10 mouse cellular contexts compared by ENCODE assay signal in the genomic region with DNA sequence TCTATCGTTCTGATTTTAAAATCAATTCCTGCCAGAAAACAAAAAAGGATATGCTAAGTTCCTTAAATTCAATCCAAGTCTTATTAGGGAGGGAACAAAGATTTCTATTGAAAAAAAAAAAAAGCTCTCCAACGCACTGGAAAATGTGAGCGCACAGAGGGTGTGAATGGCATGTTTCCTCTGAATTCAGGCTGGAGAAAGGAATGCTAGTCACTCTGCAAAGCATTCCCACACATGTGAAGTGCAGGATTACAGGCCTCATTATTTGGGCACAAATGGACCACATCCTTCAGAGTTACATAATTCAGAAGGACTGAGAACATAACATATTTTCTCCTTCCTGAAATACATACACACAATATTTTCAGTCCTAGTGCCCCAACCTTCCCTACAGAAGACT. TPM values are rescaled to one million over a fixed set of nuclear protein-coding genes. Genes with fewer than 3 reads are reported as not detected.
DNase-seq lines count a peak whose midpoint lies in the region; ATAC-seq and TF ChIP-seq lines count a peak whose summit lies in the region.
"Had no signal": no experiment of that assay in that cellular context is flagged by ENCODE, and none has a peak within 500 bp of the region (broad histone marks: within the 10 kb centered on the region; RNA-seq: fewer than 3 reads in every experiment).

No protein-coding gene starts in this region.

- peak; percentile 9 for DNase-seq in gastrocnemius, adult 18-20 months (ENCODE audit: low spot score)
- no peak for DNase-seq in gastrocnemius, postnatal 4 days (ENCODE audit: low spot score in 2 of 2)
- no peak for DNase-seq in left cerebral cortex, adult 2 months (ENCODE audit: extremely low spot score in 1 of 2, low spot score in 2 of 2)
- no peak for DNase-seq in left cerebral cortex, postnatal 10 days (ENCODE audit: extremely low spot score in 1 of 2, low spot score in 2 of 2)
- DNase-seq in lung, postnatal 10 days, result peak; percentile 32
- no peak for DNase-seq in thymus, postnatal 36 days
- DNase-seq in embryo, embryonic 10.5 days (ENCODE audit: low spot score), result no peak
- DNase-seq: cerebellum, adult 11 months had no signal

- no peak overlapping the region for H3K9ac ChIP-seq in forebrain, embryonic 15.5 days (replicated peaks)

- no peaks in the 10 kb centered on the region for H3K27me3 ChIP-seq in forebrain, embryonic 15.5 days

- no peak overlapping the region for H3K4me2 ChIP-seq in forebrain, embryonic 15.5 days (replicated peaks)

- H3K27ac ChIP-seq in left cerebral cortex, adult 2 months, result peak overlapping the region; percentile 76
- peak overlapping the region; percentile 64 for H3K27ac ChIP-seq in forebrain, embryonic 15.5 days (replicated peaks)

- H3K9me3 ChIP-seq in forebrain, embryonic 15.5 days, result no peaks in the 10 kb centered on the region

- H3K36me3 ChIP-seq in forebrain, embryonic 15.5 days, result peaks cover 12% of the 10 kb centered on the region; the same call in 1 of the 2 replicates

- ATAC-seq in forebrain, embryonic 15.5 days (replicated peaks), result no peak

- TF ChIP-seq CTCF in left cerebral cortex, adult 2 months (IDR thresholded peaks at IDR 0.05), result no peak

- H3K4me3 ChIP-seq in left cerebral cortex, adult 2 months, result no peak overlapping the region
- no peak overlapping the region for H3K4me3 ChIP-seq in forebrain, embryonic 15.5 days
- H3K4me3 ChIP-seq: myocyte had no signal

- 8% methylated on average over 3 of the region's 3 CpGs for WGBS in forebrain, embryonic 15.5 days

- H3K4me1 ChIP-seq in forebrain, embryonic 15.5 days, result peaks cover 34% of the 10 kb centered on the region

- intact Hi-C loops in left cerebral cortex, adult 2 months (cut with DNase I), result no loop called here
- intact Hi-C loops in left cerebral cortex, postnatal 10 days (cut with DNase I), result loop anchor here (10.0 kb wide), 1 partner anchor 51 kb away; a partner anchor contains a TSS

RNA-seq across cellular contexts. Expression of a gene that starts 28.9 kb away (rescaled TPM):
- total RNA-seq in gastrocnemius, adult 18-20 months (2021), result under 1 TPM; 0.66 to 0.88 TPM
- under 1 TPM; 0.80 to 0.98 TPM for total RNA-seq in gastrocnemius, postnatal 4 days (2021)
- 1 to 10 TPM; 5.8 TPM for total RNA-seq in left cerebral cortex, adult 2 months (2021)
- total RNA-seq in left cerebral cortex, postnatal 10 days (2021), result 1 to 10 TPM; 4.7 to 6.2 TPM
- polyA plus RNA-seq in forebrain, embryonic 15.5 days (2015; fragmentation: Nextera tagmentation; extraction: Ambion mirVana), result 1.7 and 3.0 TPM in 2 replicates

RNA-seq across cellular contexts. Expression of a gene that starts 56.0 kb away (rescaled TPM):
- 1 to 10 TPM; 4.9 to 6.5 TPM for total RNA-seq in gastrocnemius, adult 18-20 months (2021)
- total RNA-seq in gastrocnemius, postnatal 4 days (2021), result 10 to 100 TPM; 20.3 to 20.6 TPM
- 10 to 100 TPM; 30.7 to 32.1 TPM for total RNA-seq in left cerebral cortex, adult 2 months (2021)
- 10 to 100 TPM; 21.8 TPM for total RNA-seq in left cerebral cortex, postnatal 10 days (2021)
- polyA plus RNA-seq in forebrain, embryonic 15.5 days (2015; fragmentation: Nextera tagmentation; extraction: Ambion mirVana), result 39.7 and 40.6 TPM in 2 replicates

Comparison
In these comparisons a context has a peak if more than half of its experiments do, and no peak if none do; other contexts are left out.
1. DNase-seq: peak in gastrocnemius, adult 18-20 months (single experiment) and lung, postnatal 10 days (single experiment); none in gastrocnemius, postnatal 4 days (0 of 2), left cerebral cortex, adult 2 months (0 of 2), left cerebral cortex, postnatal 10 days (0 of 2), thymus, postnatal 36 days (0 of 2) and embryo, embryonic 10.5 days (single experiment).